Mouse (Mus musculus): ENCODE measurements around the gene Serpine1. TPM values are rescaled to one million over a fixed set of nuclear protein-coding genes. Genes with fewer than 3 reads are reported as not detected.

The Serpine1 gene
- total and polyA plus RNA-seq, 3 experiments, result 0.04 to 0.11 TPM; not detected in 1

- peaks cover 0 to 13% of the 10 kb centered on the region in 2 experiments; a peak in 2 of 4 replicates for H3K36me3 ChIP-seq (ENCODE audit: control insufficient read depth in 1 of 2, insufficient read depth in 2 of 2, low read length in 2 of 2)
- TF ChIP-seq SMC3 (IDR thresholded peaks at IDR 0.05; ENCODE audit: low read depth, low read length), result no peak
- no peak for TF ChIP-seq JUND (IDR thresholded peaks at IDR 0.05; ENCODE audit: low read depth, low read length)
- no peak for TF ChIP-seq ZNF384 (IDR thresholded peaks at IDR 0.05; ENCODE audit: low read depth, low read length)
- TF ChIP-seq CTCF (IDR thresholded peaks at IDR 0.05 in 2 of 3, conservative IDR thresholded peaks at IDR 0.05 in 1 of 3; ENCODE audit: control insufficient read depth in 1 of 3, insufficient read depth in 1 of 3, low read depth in 2 of 3, low read length in 3 of 3, poor library complexity in 1 of 3, severe bottlenecking in 1 of 3), result no peak
- TF ChIP-seq RCOR1 (IDR thresholded peaks at IDR 0.05; ENCODE audit: low read depth, low read length), result no peak
- no peak for TF ChIP-seq TBP (IDR thresholded peaks at IDR 0.05; ENCODE audit: low read depth, low read length)
- TF ChIP-seq ZKSCAN1 (IDR thresholded peaks at IDR 0.05; ENCODE audit: low read depth, low read length), result no peak
- TF ChIP-seq TAL1 (IDR thresholded peaks at IDR 0.05; ENCODE audit: low read length), result no peak
- TF ChIP-seq MYC (IDR thresholded peaks at IDR 0.05; ENCODE audit: low read depth, low read length), result no peak
- TF ChIP-seq UBTF (IDR thresholded peaks at IDR 0.05; ENCODE audit: borderline replicate concordance, insufficient read depth, low read depth, low read length), result no peak
- H3K27me3 ChIP-seq (ENCODE audit: control insufficient read depth in 1 of 2, insufficient read depth in 2 of 2, low read length in 2 of 2), result no peaks in the 10 kb centered on the region
- H3K27ac ChIP-seq (ENCODE audit: control insufficient read depth, low read depth, low read length), result peak overlapping the region; percentile 74
- no peaks in the 10 kb centered on the region for H3K9me3 ChIP-seq (replicated peaks; ENCODE audit: insufficient read depth, low read length)
- H3K9ac ChIP-seq (ENCODE audit: control insufficient read depth, low read depth, low read length, poor library complexity, severe bottlenecking), result peak overlapping the region; percentile 10
- no peak for DNase-seq (ENCODE audit: low read depth, low spot score)
- H3K4me3 ChIP-seq (ENCODE audit: control insufficient read depth in 1 of 2, insufficient read depth in 1 of 2, low read depth in 2 of 2, low read length in 2 of 2), result no peak overlapping the region
- H3K4me1 ChIP-seq (ENCODE audit: control insufficient read depth in 1 of 2, insufficient read depth in 2 of 2, low read length in 2 of 2), result peaks cover 10 to 20% of the 10 kb centered on the region in 2 experiments
- H3K79me2 ChIP-seq (ENCODE audit: control insufficient read depth, insufficient read depth, low read length, poor library complexity), result no peaks in the 10 kb centered on the region
These were observed 13.7 kb upstream of the Serpine1 start for GRCm38 (mm10) chr5:137085731-137086130.

- H3K27ac ChIP-seq (ENCODE audit: control insufficient read depth, low read depth, low read length), result peak overlapping the region; percentile 74
- DNase-seq (ENCODE audit: low read depth, low spot score), result peak; percentile 90
- H3K27me3 ChIP-seq (ENCODE audit: control insufficient read depth in 1 of 2, insufficient read depth in 2 of 2, low read length in 2 of 2), result no peaks in the 10 kb centered on the region
- H3K36me3 ChIP-seq (ENCODE audit: control insufficient read depth in 1 of 2, insufficient read depth in 2 of 2, low read length in 2 of 2), result peaks cover 0 to 13% of the 10 kb centered on the region in 2 experiments; a peak in 2 of 4 replicates
- H3K4me1 ChIP-seq (ENCODE audit: control insufficient read depth in 1 of 2, insufficient read depth in 2 of 2, low read length in 2 of 2), result peaks cover 10 to 23% of the 10 kb centered on the region in 2 experiments
- H3K9ac ChIP-seq (ENCODE audit: control insufficient read depth, low read depth, low read length, poor library complexity, severe bottlenecking), result peak overlapping the region; percentile 10
- H3K4me3 ChIP-seq (ENCODE audit: control insufficient read depth in 1 of 2, insufficient read depth in 1 of 2, low read depth in 2 of 2, low read length in 2 of 2), result no peak overlapping the region
- H3K9me3 ChIP-seq (replicated peaks; ENCODE audit: insufficient read depth, low read length), result no peaks in the 10 kb centered on the region
- H3K79me2 ChIP-seq (ENCODE audit: control insufficient read depth, insufficient read depth, low read length, poor library complexity), result no peaks in the 10 kb centered on the region
- TF ChIP-seq NELFE (IDR thresholded peaks at IDR 0.05; ENCODE audit: low read depth, low read length) (peak; percentile 26; the same call in 1 of the 2 replicates), MYC (IDR thresholded peaks at IDR 0.05; ENCODE audit: low read depth, low read length) (no peak), MXI1 (IDR thresholded peaks at IDR 0.05; ENCODE audit: low read depth, low read length) (no peak), TBP (IDR thresholded peaks at IDR 0.05; ENCODE audit: low read depth, low read length) (peak; percentile 43; the same call in 1 of the 2 replicates), SMC3 (IDR thresholded peaks at IDR 0.05; ENCODE audit: low read depth, low read length) (0 out of 2 replicates have a peak, but pooled peaks have one; percentile 6), CTCF (IDR thresholded peaks at IDR 0.05 in 2 of 3, conservative IDR thresholded peaks at IDR 0.05 in 1 of 3; ENCODE audit: control insufficient read depth in 1 of 3, insufficient read depth in 1 of 3, low read depth in 2 of 3, low read length in 3 of 3, poor library complexity in 1 of 3, severe bottlenecking in 1 of 3) (no peak), POLR2AphosphoS5 (IDR thresholded peaks at IDR 0.05; ENCODE audit: borderline replicate concordance, low read depth, low read length) (no peak), MAZ (IDR thresholded peaks at IDR 0.05; ENCODE audit: low read depth, low read length) (peak; percentile 87), E2F4 (IDR thresholded peaks at IDR 0.05; ENCODE audit: borderline replicate concordance, low read depth, low read length) (no peak), EP300 (IDR thresholded peaks at IDR 0.05; ENCODE audit: low read depth in 1 of 2, low read length in 2 of 2) (peak; percentile 85 to 98), ETS1 (IDR thresholded peaks at IDR 0.05; ENCODE audit: low read depth, low read length) (peak; percentile 76; the same call in 1 of the 2 replicates), BHLHE40 (IDR thresholded peaks at IDR 0.05; ENCODE audit: borderline replicate concordance, low read depth, low read length) (peak; percentile 79), NRF1 (IDR thresholded peaks at IDR 0.05; ENCODE audit: insufficient read depth, low read depth, low read length, poor library complexity, severe bottlenecking) (no peak), TCF12 (IDR thresholded peaks at IDR 0.05; ENCODE audit: low read depth, low read length) (peak; percentile 85), RCOR1 (IDR thresholded peaks at IDR 0.05; ENCODE audit: low read depth, low read length) (peak; percentile 50), MEF2A (IDR thresholded peaks at IDR 0.05; ENCODE audit: extremely low read depth, insufficient replicate concordance, low read depth, low read length, poor library complexity, severe bottlenecking) (no peak), MAFK (IDR thresholded peaks at IDR 0.05; ENCODE audit: borderline replicate concordance, low read depth, low read length) (peak; percentile 83; the same call in 1 of the 2 replicates), JUND (IDR thresholded peaks at IDR 0.05; ENCODE audit: low read depth, low read length) (no peak), CHD1 (IDR thresholded peaks at IDR 0.05; ENCODE audit: low read depth, low read length) (no peak), KAT2A (conservative IDR thresholded peaks at IDR 0.05; ENCODE audit: low read depth, low read length) (no peak), HCFC1 (IDR thresholded peaks at IDR 0.05; ENCODE audit: low read depth, low read length) (no peak), GABPA (IDR thresholded peaks at IDR 0.05; ENCODE audit: low read depth, low read length) (no peak), GATA1 (IDR thresholded peaks at IDR 0.05; ENCODE audit: low read depth, low read length) (peak; percentile 42), POLR2A (IDR thresholded peaks at IDR 0.05; ENCODE audit: control insufficient read depth in 1 of 2, insufficient read depth in 1 of 2, low read depth in 1 of 2, low read length in 2 of 2, poor library complexity in 1 of 2) (peak; percentile 21 to 45; a peak in 1 of 4 replicates), MYB (IDR thresholded peaks at IDR 0.05; ENCODE audit: low read depth, low read length) (peak; percentile 92), UBTF (IDR thresholded peaks at IDR 0.05; ENCODE audit: borderline replicate concordance, insufficient read depth, low read depth, low read length) (no peak)
These were observed 13.0 kb upstream of the Serpine1 start for GRCm38 (mm10) chr5:137085021-137085420.

All from MEL (cell line).